Mouse (Mus musculus) lung, postnatal 0 days (tissue): Measurements from ENCODE around the gene Sidt2.

Experiments used
- CTCF ChIP-seq: IDR thresholded peaks from 2 replicates; pipeline ENCODE4 v1.5.1; 2016; ENCODE audit warnings: antibody characterized with exemption, mild to moderate bottlenecking
- EP300 ChIP-seq: IDR thresholded peaks from 2 replicates; pipeline ENCODE4 v1.6.1; 2016; ENCODE audit warnings: antibody characterized with exemption, mild to moderate bottlenecking, control low read depth

DNA sequence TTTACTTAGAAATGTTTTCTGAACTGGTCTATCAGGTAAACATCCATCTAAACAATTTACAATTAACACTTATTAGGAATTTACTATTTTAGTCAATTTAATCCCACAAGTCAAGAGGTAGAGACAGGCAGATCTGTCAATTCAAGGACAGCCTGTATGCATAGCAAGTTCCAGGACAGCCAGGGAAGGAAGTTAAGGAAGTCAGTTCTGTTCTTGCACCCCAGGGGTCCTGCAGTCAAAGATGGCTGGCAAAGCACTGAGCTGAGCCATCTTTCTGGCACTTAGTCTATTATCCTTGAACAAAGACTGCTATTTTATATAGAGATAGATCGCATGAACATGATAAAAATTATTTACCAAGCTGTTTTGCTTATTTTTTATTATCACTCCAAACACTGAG, 25.6 kb upstream of the Sidt2 start:
- TF ChIP-seq CTCF (no peak), EP300 (no peak)
